Mouse (Mus musculus) liver, embryonic 16.5 days (tissue): ENCODE data around the gene Bhlhe40. TPM values are rescaled to one million over a fixed set of nuclear protein-coding genes. Genes with fewer than 3 reads are reported as not detected.

Source experiments
- ATAC-seq: fragments of 200-750 bp; cut with Nextera tagmentation; 2 replicates; pipeline ENCODE4 v1.8.0; 2017; ENCODE audit warnings: low read depth, mild to moderate bottlenecking, moderate number of reproducible peaks, moderate library complexity
- H3K27ac ChIP-seq: fragments of 300-500 bp; sonication (generic); 2 replicates; pipeline ENCODE4 v1.5.1; 2014; ENCODE audit warnings: mild to moderate bottlenecking, low read length
- H3K27me3 ChIP-seq: fragments of 300-500 bp; sonication (generic); 2 replicates; pipeline ENCODE4 v1.6.1; 2014; ENCODE audit warnings: low read depth, low read length, mixed read lengths; ENCODE audit not compliant: control insufficient read depth, insufficient read depth
- H3K36me3 ChIP-seq: fragments of 300-500 bp; sonication (generic); 2 replicates; pipeline ENCODE4 v1.6.1; 2014; ENCODE audit warnings: mild to moderate bottlenecking; ENCODE audit not compliant: control insufficient read depth, insufficient read depth
- H3K4me1 ChIP-seq: fragments of 300-500 bp; sonication (generic); 2 replicates; pipeline ENCODE4 v1.6.1; 2014; ENCODE audit warnings: low read depth, low read length, mixed read lengths; ENCODE audit not compliant: control insufficient read depth
- H3K4me2 ChIP-seq: fragments of 300-500 bp; sonication (generic); 2 replicates; pipeline ENCODE4 v1.6.1; 2014; ENCODE audit warnings: low read depth, low read length, mixed read lengths
- H3K4me3 ChIP-seq: fragments of 300-500 bp; sonication (generic); 2 replicates; pipeline ENCODE4 v1.5.1; 2014; ENCODE audit warnings: low read depth, mild to moderate bottlenecking, low read length
- H3K9ac ChIP-seq: fragments of 300-500 bp; sonication (generic); 2 replicates; pipeline ENCODE4 v1.6.1; 2014; ENCODE audit warnings: low read depth, low read length
- H3K9me3 ChIP-seq: fragments of 300-500 bp; sonication (generic); replicated peaks from 2 replicates; pipeline ENCODE4 v1.6.1; 2016; ENCODE audit warnings: low read length; ENCODE audit not compliant: control insufficient read depth
- WGBS: fragments of 180-500 bp; shearing (Covaris S2); extraction: QIAGEN DNeasy Blood & Tissue Kit; methylation state at CpG from one replicate; pipeline ENCODE4 v1.1.7; 2014; ENCODE audit not compliant: insufficient replicate concordance; 5-methylcytosine and 5-hydroxymethylcytosine counted together
- polyA plus RNA-seq: library from polyadenylated mRNA; unstranded; fragments of >200 nt; fragmentation: Nextera tagmentation; extraction: Ambion mirVana; gene quantifications from 2 replicates; pipeline ENCODE4 v1.2.1, GENCODE M21; 2015

Gene Bhlhe40
- polyA plus RNA-seq, 1 experiment from 2014 or later = 21.3 TPM

GRCm38 (mm10) chr6:108695844-108696821 lies 35.7 kb downstream of the Bhlhe40 start:
- WGBS = 36% methylated on average over 11 of the region's 11 CpGs
- H3K4me3 ChIP-seq = no peak overlapping the region
- H3K9me3 ChIP-seq = no peaks in the 10 kb centered on the region
- H3K27ac ChIP-seq = no peak overlapping the region
- H3K4me2 ChIP-seq = no peak overlapping the region
- no peaks in the 10 kb centered on the region for H3K36me3 ChIP-seq
- no peaks in the 10 kb centered on the region; the same call in 1 of the 2 replicates for H3K27me3 ChIP-seq
- no peak for ATAC-seq
- no peak overlapping the region for H3K9ac ChIP-seq
- no peaks in the 10 kb centered on the region for H3K4me1 ChIP-seq

GRCm38 (mm10) chr6:108696822-108697202 lies 36.4 kb downstream of the Bhlhe40 start:
- no peaks in the 10 kb centered on the region for H3K4me1 ChIP-seq
- H3K4me2 ChIP-seq = no peak overlapping the region
- no peaks in the 10 kb centered on the region for H3K36me3 ChIP-seq
- H3K27ac ChIP-seq = no peak overlapping the region
- H3K27me3 ChIP-seq = no peaks in the 10 kb centered on the region; the same call in 1 of the 2 replicates
- no peak for ATAC-seq
- H3K9ac ChIP-seq = no peak overlapping the region
- WGBS = 60% methylated on average over 3 of the region's 3 CpGs
- no peak overlapping the region for H3K4me3 ChIP-seq
- H3K9me3 ChIP-seq = no peaks in the 10 kb centered on the region

- H3K9ac ChIP-seq = no peak overlapping the region
- H3K4me1 ChIP-seq = no peaks in the 10 kb centered on the region
- H3K4me2 ChIP-seq = no peak overlapping the region
- 75% methylated on average over 10 of the region's 10 CpGs for WGBS
- no peak overlapping the region for H3K27ac ChIP-seq
- no peak overlapping the region for H3K4me3 ChIP-seq
- H3K27me3 ChIP-seq = no peaks in the 10 kb centered on the region; the same call in 1 of the 2 replicates
- H3K36me3 ChIP-seq = no peaks in the 10 kb centered on the region
- ATAC-seq = no peak
- H3K9me3 ChIP-seq = no peaks in the 10 kb centered on the region
These were observed 36.9 kb downstream of the Bhlhe40 start for GRCm38 (mm10) chr6:108697345-108697744.

- no peak overlapping the region for H3K4me3 ChIP-seq
- H3K4me2 ChIP-seq = no peak overlapping the region
- H3K4me1 ChIP-seq = no peaks in the 10 kb centered on the region
- no peaks in the 10 kb centered on the region for H3K9me3 ChIP-seq
- no peak overlapping the region for H3K9ac ChIP-seq
- no peak for ATAC-seq
- 61% methylated on average over 4 of the region's 4 CpGs for WGBS
- no peaks in the 10 kb centered on the region; the same call in 1 of the 2 replicates for H3K27me3 ChIP-seq
- H3K36me3 ChIP-seq = no peaks in the 10 kb centered on the region
- no peak overlapping the region for H3K27ac ChIP-seq
These were observed 38.0 kb downstream of the Bhlhe40 start for GRCm38 (mm10) chr6:108698343-108698870.

GRCm38 (mm10) chr6:108699679-108700078 lies 39.2 kb downstream of the Bhlhe40 start:
- 31% methylated on average over 3 of the region's 3 CpGs for WGBS
- peaks cover 4% of the 10 kb centered on the region; the same call in 1 of the 2 replicates for H3K4me1 ChIP-seq
- no peak overlapping the region for H3K4me3 ChIP-seq
- no peaks in the 10 kb centered on the region for H3K9me3 ChIP-seq
- no peak for ATAC-seq
- H3K36me3 ChIP-seq = no peaks in the 10 kb centered on the region
- no peak overlapping the region for H3K9ac ChIP-seq
- no peaks in the 10 kb centered on the region; the same call in 1 of the 2 replicates for H3K27me3 ChIP-seq
- no peak overlapping the region for H3K4me2 ChIP-seq
- no peak overlapping the region for H3K27ac ChIP-seq

- no peaks in the 10 kb centered on the region; the same call in 1 of the 2 replicates for H3K27me3 ChIP-seq
- H3K9ac ChIP-seq = no peak overlapping the region
- no peaks in the 10 kb centered on the region for H3K9me3 ChIP-seq
- no peak overlapping the region for H3K27ac ChIP-seq
- H3K4me1 ChIP-seq = peaks cover 4% of the 10 kb centered on the region; the same call in 1 of the 2 replicates
- no peak overlapping the region for H3K4me2 ChIP-seq
- 25% methylated on average over 17 of the region's 17 CpGs for WGBS
- H3K4me3 ChIP-seq = no peak overlapping the region
- ATAC-seq = no peak
- H3K36me3 ChIP-seq = no peaks in the 10 kb centered on the region
These were observed 40.4 kb downstream of the Bhlhe40 start for GRCm38 (mm10) chr6:108700638-108701343.

GRCm38 (mm10) chr6:108702648-108703047 lies 42.2 kb downstream of the Bhlhe40 start:
- no peak for ATAC-seq

GRCm38 (mm10) chr6:108703085-108703484 lies 42.7 kb downstream of the Bhlhe40 start:
- peaks cover 4% of the 10 kb centered on the region; the same call in 1 of the 2 replicates for H3K4me1 ChIP-seq
- ATAC-seq = no peak
- H3K27ac ChIP-seq = no peak overlapping the region
- H3K4me3 ChIP-seq = no peak overlapping the region
- H3K36me3 ChIP-seq = no peaks in the 10 kb centered on the region
- no peak overlapping the region for H3K4me2 ChIP-seq
- no peaks in the 10 kb centered on the region for H3K27me3 ChIP-seq
- H3K9ac ChIP-seq = no peak overlapping the region
- WGBS = 61% methylated on average over 1 of the region's 1 CpGs
- no peaks in the 10 kb centered on the region for H3K9me3 ChIP-seq

More at GRCm38 (mm10) chr6:108702648-108703047, 42.2 kb downstream of the Bhlhe40 start:
- Histone ChIP-seq H3K9me3 (no peaks in the 10 kb centered on the region), H3K4me2 (no peak overlapping the region), H3K27ac (no peak overlapping the region), H3K36me3 (no peaks in the 10 kb centered on the region), H3K4me1 (peaks cover 4% of the 10 kb centered on the region; the same call in 1 of the 2 replicates), H3K4me3 (no peak overlapping the region), H3K27me3 (no peaks in the 10 kb centered on the region), H3K9ac (no peak overlapping the region)
- 31% methylated on average over 3 of the region's 3 CpGs for WGBS
